Mouse (Mus musculus): ENCODE measurements around the gene Ankmy1. TPM values are rescaled to one million over a fixed set of nuclear protein-coding genes. Genes with fewer than 3 reads are reported as not detected.

Gene Ankmy1
- total and polyA plus RNA-seq, 2 experiments from 2014 or later, result 0.27 to 0.33 TPM

DNA sequence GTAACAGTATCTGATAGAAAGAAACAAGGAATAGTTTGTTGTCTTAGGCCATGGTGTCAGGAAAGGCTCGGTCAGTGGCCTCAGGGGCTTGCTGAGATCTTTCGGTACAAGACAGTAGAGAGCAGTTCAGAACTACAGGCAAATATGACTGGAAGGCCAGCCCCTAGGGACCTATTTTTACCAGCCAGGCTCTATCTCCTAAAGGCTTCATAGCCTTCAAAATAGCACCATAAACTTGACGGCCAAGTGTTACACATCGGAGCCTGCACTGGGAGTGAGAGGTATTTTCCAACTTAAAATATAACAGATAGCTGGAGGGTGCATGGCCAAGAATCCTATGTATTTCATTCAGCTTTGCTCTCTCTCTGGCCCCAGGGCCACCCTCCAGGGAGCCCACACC lies 18.8 kb upstream of the Ankmy1 start:
- Histone ChIP-seq H3K4me2 (ENCODE audit: low read depth) (no peak overlapping the region), H3K27me3 (ENCODE audit: insufficient read depth, low read length) (no peaks in the 10 kb centered on the region), H3K36me3 (ENCODE audit: insufficient read depth) (peaks cover 47% of the 10 kb centered on the region), H3K27ac (ENCODE audit: low read depth, low read length) (no peak overlapping the region), H3K9me3 (ENCODE audit: low read length) (no peaks in the 10 kb centered on the region), H3K9ac (no peak overlapping the region), H3K4me3 (ENCODE audit: low read depth, low read length) (no peak overlapping the region), H3K4me1 (ENCODE audit: insufficient read depth) (no peaks in the 10 kb centered on the region)
- ATAC-seq (no peak), DNase-seq (no peak)
- 90% methylated on average over 4 of the region's 4 CpGs for WGBS
- no peak for TF ChIP-seq CTCF (IDR thresholded peaks at IDR 0.05; ENCODE audit: low read depth)

DNA sequence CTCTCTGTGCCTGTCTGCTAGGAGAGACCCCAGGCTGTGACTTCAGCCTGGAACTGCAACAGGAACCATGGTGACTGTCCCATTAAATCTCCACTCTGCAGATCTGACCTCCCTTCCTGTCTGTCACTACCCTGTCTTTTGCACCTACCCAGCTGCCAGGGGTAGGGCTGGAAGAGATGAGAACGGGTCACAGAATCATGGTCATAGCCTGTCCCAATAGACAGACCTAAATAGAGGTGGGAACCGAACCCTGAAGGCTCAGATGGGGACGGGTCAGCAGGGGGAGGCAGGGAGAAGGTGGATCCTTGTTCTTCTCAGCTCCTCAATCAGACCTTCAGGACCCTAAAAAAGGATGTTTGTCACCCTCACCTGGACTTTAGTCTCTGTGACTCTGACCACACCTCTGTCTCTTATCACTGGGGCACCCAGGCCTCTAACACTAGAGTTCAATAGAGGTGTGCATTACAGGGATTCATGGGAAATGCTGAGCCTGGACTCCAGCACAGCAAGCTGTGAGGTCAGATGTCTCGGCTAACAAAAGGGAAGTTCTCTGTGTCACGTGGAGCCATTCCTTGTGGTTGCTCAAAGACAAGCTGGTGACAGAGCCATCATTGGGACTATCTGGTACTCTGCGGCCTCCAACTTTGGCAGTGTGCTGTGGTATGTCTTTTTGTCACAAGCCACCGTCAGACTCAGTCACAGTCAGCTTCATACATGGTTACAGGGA lies 17.9 kb upstream of the Ankmy1 start:
- no peak for TF ChIP-seq CTCF (IDR thresholded peaks at IDR 0.05; ENCODE audit: low read depth)
- 85% methylated on average over 7 of the region's 7 CpGs for WGBS
- H3K27me3 ChIP-seq (ENCODE audit: insufficient read depth, low read length), result no peaks in the 10 kb centered on the region
- H3K27ac ChIP-seq (ENCODE audit: low read depth, low read length), result no peak overlapping the region
- no peak for ATAC-seq
- H3K4me1 ChIP-seq (ENCODE audit: insufficient read depth), result no peaks in the 10 kb centered on the region
- H3K9me3 ChIP-seq (ENCODE audit: low read length), result no peaks in the 10 kb centered on the region
- no peak for DNase-seq
- H3K36me3 ChIP-seq (ENCODE audit: insufficient read depth), result peaks cover 56% of the 10 kb centered on the region
- no peak overlapping the region for H3K4me3 ChIP-seq (ENCODE audit: low read depth, low read length)
- no peak overlapping the region for H3K4me2 ChIP-seq (ENCODE audit: low read depth)
- no peak overlapping the region for H3K9ac ChIP-seq

DNA sequence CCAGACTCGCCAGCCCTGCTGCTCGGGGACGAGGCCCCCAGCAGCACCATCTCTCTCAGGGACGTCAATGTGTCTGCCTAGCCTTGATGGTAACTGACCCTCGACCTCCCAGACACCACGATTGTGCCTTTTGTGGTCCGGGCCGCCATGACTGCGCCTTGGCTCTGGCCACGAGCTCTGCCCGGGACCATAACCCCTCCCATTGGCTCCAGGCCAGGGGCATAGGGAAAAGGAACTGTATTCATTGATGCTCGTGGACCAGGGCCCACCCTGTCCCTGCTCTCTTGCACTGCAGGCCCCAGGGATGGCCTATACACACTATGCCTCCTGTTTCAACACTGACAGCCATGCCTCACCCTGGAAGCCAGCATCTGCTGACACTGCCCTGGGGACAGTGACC lies 17.1 kb upstream of the Ankmy1 start:
- no peak overlapping the region for H3K27ac ChIP-seq (ENCODE audit: low read depth, low read length)
- WGBS, result 66% methylated on average over 12 of the region's 12 CpGs
- H3K9me3 ChIP-seq (ENCODE audit: low read length), result no peaks in the 10 kb centered on the region
- no peak for DNase-seq
- no peak overlapping the region for H3K9ac ChIP-seq
- peaks cover 64% of the 10 kb centered on the region for H3K36me3 ChIP-seq (ENCODE audit: insufficient read depth)
- TF ChIP-seq CTCF (IDR thresholded peaks at IDR 0.05; ENCODE audit: low read depth), result no peak
- ATAC-seq, result no peak; the same call in 1 of the 2 replicates
- H3K4me2 ChIP-seq (ENCODE audit: low read depth), result no peak overlapping the region
- no peak overlapping the region for H3K4me3 ChIP-seq (ENCODE audit: low read depth, low read length)
- H3K27me3 ChIP-seq (ENCODE audit: insufficient read depth, low read length), result no peaks in the 10 kb centered on the region
- no peaks in the 10 kb centered on the region for H3K4me1 ChIP-seq (ENCODE audit: insufficient read depth)

DNA sequence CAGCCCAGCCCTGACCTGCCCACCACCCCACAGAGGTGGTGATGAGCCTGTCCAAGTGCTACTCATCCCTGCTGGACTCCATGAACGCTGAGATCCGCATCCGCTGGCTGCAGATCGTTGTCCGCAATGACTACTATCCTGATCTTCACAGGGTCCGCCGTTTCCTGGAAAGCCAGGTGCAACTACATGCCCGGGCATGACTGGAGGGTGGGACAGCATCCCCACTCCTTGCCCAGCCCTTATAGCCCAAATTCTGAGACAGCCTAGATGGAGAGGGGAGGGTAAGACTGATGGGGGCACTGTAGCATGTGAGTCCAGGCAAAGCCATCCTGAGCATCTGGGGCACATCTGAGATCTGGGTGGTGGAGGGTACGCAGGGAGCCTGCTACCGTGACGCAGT lies 16.4 kb upstream of the Ankmy1 start:
- Histone ChIP-seq H3K4me2 (ENCODE audit: low read depth) (no peak overlapping the region), H3K9me3 (ENCODE audit: low read length) (no peaks in the 10 kb centered on the region), H3K27ac (ENCODE audit: low read depth, low read length) (no peak overlapping the region), H3K9ac (no peak overlapping the region), H3K4me3 (ENCODE audit: low read depth, low read length) (no peak overlapping the region), H3K27me3 (ENCODE audit: insufficient read depth, low read length) (no peaks in the 10 kb centered on the region), H3K4me1 (ENCODE audit: insufficient read depth) (no peaks in the 10 kb centered on the region), H3K36me3 (ENCODE audit: insufficient read depth) (peaks cover 70% of the 10 kb centered on the region)
- ATAC-seq, result no peak
- no peak for TF ChIP-seq CTCF (IDR thresholded peaks at IDR 0.05; ENCODE audit: low read depth)
- WGBS, result 97% methylated on average over 11 of the region's 11 CpGs
- DNase-seq, result no peak

DNA sequence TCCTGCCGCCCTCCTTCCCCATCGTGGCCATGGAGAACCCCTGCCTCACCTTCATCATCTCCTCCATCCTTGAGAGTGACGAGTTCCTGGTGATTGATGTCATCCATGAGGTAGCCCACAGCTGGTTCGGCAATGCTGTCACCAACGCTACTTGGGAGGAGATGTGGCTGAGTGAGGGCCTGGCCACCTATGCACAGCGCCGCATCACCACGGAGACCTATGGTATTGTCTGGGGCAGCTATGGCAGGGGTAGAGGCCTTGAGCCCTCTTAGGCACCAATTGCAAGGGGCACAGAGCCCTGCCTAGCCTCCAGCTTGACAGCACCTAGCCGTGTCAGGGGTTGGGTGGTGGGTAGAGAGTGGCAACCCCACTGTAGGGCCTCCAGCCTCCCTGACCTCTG lies 14.0 kb upstream of the Ankmy1 start:
- 95% methylated on average over 9 of the region's 9 CpGs for WGBS
- TF ChIP-seq CTCF (IDR thresholded peaks at IDR 0.05; ENCODE audit: low read depth), result no peak
- no peak overlapping the region for H3K4me3 ChIP-seq (ENCODE audit: low read depth, low read length)
- peaks cover 71% of the 10 kb centered on the region for H3K36me3 ChIP-seq (ENCODE audit: insufficient read depth)
- H3K9ac ChIP-seq, result no peak overlapping the region
- no peak for DNase-seq
- H3K9me3 ChIP-seq (ENCODE audit: low read length), result no peaks in the 10 kb centered on the region
- H3K4me1 ChIP-seq (ENCODE audit: insufficient read depth), result peaks cover 11% of the 10 kb centered on the region; the same call in 1 of the 2 replicates
- no peaks in the 10 kb centered on the region for H3K27me3 ChIP-seq (ENCODE audit: insufficient read depth, low read length)
- H3K4me2 ChIP-seq (ENCODE audit: low read depth), result no peak overlapping the region
- no peak overlapping the region for H3K27ac ChIP-seq (ENCODE audit: low read depth, low read length)
- no peak for ATAC-seq

DNA sequence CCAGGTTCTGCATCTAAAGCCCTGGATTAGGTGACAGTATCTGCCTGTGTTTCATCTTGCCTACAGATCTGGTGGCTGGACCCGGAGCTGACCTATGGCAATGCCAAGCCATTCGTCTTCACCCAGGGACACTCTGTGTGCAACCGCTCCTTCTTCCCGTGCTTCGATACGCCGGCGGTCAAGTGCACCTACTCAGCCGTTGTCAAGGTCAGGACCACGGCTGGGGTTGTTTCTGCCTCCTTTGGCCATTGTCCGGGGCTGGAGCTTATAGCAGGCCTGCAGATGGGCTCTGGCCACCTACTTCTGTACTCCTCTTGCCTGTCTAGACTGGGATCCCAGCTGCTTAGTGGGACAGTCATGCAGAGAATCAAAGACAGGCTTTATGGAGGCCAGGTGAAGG lies 12.3 kb upstream of the Ankmy1 start:
- H3K27ac ChIP-seq (ENCODE audit: low read depth, low read length), result no peak overlapping the region
- H3K9me3 ChIP-seq (ENCODE audit: low read length), result no peaks in the 10 kb centered on the region
- 94% methylated on average over 11 of the region's 11 CpGs for WGBS
- ATAC-seq (no peak), DNase-seq (no peak)
- no peaks in the 10 kb centered on the region for H3K27me3 ChIP-seq (ENCODE audit: insufficient read depth, low read length)
- TF ChIP-seq CTCF (IDR thresholded peaks at IDR 0.05; ENCODE audit: low read depth), result no peak
- peaks cover 13% of the 10 kb centered on the region for H3K4me1 ChIP-seq (ENCODE audit: insufficient read depth)
- peaks cover 59% of the 10 kb centered on the region for H3K36me3 ChIP-seq (ENCODE audit: insufficient read depth)
- no peak overlapping the region for H3K4me2 ChIP-seq (ENCODE audit: low read depth)
- H3K4me3 ChIP-seq (ENCODE audit: low read depth, low read length), result no peak overlapping the region
- no peak overlapping the region for H3K9ac ChIP-seq

DNA sequence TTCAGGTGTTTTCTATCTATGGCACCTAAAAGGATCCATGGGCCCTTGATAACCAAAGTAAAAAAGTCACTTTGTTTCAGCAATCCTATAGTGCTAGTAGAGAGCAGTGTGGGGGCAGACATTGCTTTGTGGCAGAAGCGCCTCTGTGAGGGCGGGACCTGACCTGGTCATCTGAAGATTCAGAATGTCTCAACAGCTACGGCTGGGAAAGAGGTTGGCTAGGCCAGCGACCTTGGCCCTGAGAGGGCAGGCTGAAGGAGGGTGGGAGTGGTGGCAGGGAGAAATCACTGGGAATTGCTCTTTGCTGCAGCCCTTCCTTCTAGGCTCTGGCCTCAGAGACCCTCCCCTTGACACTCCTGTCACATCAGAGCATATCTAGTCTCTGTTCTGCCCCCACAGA lies 11.5 kb upstream of the Ankmy1 start:
- H3K4me3 ChIP-seq (ENCODE audit: low read depth, low read length), result no peak overlapping the region
- no peak for TF ChIP-seq CTCF (IDR thresholded peaks at IDR 0.05; ENCODE audit: low read depth)

More for the DNA sequence above, 11.5 kb upstream of the Ankmy1 start:
- WGBS, result 78% methylated on average over 4 of the region's 4 CpGs
- no peak overlapping the region for H3K27ac ChIP-seq (ENCODE audit: low read depth, low read length)
- H3K4me1 ChIP-seq (ENCODE audit: insufficient read depth), result peaks cover 21% of the 10 kb centered on the region
- no peaks in the 10 kb centered on the region for H3K27me3 ChIP-seq (ENCODE audit: insufficient read depth, low read length)
- H3K4me2 ChIP-seq (ENCODE audit: low read depth), result no peak overlapping the region
- peaks cover 51% of the 10 kb centered on the region for H3K36me3 ChIP-seq (ENCODE audit: insufficient read depth)
- no peak overlapping the region for H3K9ac ChIP-seq
- no peaks in the 10 kb centered on the region for H3K9me3 ChIP-seq (ENCODE audit: low read length)
- DNase-seq, result no peak
- ATAC-seq, result no peak
